Mouse (Mus musculus) heart, adult 2 months (tissue): ENCODE measurements around the gene Tbc1d10a.

ENCODE experiments used
- CTCF ChIP-seq: fragments of 200-600 bp; IDR thresholded peaks from 2 replicates; pipeline ENCODE4 v1.8.1; 2022; ENCODE audit warnings: antibody characterized with exemption, mild to moderate bottlenecking, moderate library complexity
- EP300 ChIP-seq: fragments of 200-500 bp; IDR thresholded peaks from 2 replicates; pipeline ENCODE4 v1.6.1; 2011; ENCODE audit warnings: low read depth, low read length, control low read depth; ENCODE audit not compliant: insufficient read depth
- POLR2A ChIP-seq: fragments of 200-500 bp; IDR thresholded peaks from 2 replicates; pipeline ENCODE4 v1.6.1; 2011; ENCODE audit warnings: mild to moderate bottlenecking, low read depth, low read length, control low read depth; ENCODE audit not compliant: insufficient read depth

DNA sequence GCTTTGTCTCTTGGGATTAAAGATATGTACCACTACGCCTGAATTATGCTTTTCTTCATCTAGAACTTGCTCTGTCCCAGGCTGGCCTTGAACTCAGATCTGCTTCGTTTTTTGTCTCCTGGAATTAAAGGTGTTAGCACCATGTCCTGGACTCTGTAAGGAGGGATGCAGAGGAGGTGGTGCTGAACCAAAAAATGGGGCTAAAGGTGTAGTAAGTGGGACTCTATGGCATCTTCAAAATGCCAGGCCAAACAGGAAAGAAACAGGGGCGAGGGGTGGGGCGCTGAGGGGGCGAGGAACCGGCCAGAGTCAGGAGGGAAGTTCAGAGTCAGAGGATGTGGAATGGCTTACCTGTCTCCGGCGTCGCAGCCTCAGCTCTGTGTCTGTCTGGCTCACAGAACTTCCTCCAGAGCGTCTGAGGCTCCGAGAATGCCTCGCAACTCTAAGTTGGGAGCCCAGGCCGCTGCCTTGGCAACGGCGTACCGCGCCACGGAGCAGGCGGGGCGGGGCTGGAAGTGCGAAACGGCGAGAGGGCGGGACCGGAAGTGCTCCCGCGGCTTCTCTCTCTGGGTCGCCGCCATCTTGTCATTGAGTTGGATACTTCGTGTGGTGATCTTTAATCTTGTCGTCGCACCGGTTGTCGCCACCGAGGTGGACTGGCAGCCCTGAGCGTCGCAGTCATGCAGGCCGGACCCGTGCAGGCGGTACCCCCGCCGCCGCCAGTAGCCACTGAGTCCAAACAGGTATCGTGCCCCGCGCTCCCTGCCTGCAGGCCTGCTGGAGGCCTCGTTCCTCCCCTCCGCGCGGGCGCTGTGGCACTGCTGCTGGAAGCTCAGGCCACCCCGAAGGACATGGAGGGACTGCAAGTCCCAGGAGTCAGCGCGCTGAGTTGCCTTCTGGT is 26.5 kb upstream of the Tbc1d10a start, which contains the start of the genes Ccdc157 and Sf3a1:
- TF ChIP-seq POLR2A (peak; percentile 71), CTCF (0 out of 2 replicates have a peak, but pooled peaks have one; percentile 2), EP300 (no peak)
